Mouse (Mus musculus): Measurements from ENCODE around the gene Triobp. TPM values are rescaled to one million over a fixed set of nuclear protein-coding genes. Genes with fewer than 3 reads are reported as not detected.
A peak's percentile ranks its signal among the peaks of the same experiment; 100 is the strongest.

The Triobp gene
- polyA plus RNA-seq, 1 experiment from 2014 or later = 21.0 TPM

DNA sequence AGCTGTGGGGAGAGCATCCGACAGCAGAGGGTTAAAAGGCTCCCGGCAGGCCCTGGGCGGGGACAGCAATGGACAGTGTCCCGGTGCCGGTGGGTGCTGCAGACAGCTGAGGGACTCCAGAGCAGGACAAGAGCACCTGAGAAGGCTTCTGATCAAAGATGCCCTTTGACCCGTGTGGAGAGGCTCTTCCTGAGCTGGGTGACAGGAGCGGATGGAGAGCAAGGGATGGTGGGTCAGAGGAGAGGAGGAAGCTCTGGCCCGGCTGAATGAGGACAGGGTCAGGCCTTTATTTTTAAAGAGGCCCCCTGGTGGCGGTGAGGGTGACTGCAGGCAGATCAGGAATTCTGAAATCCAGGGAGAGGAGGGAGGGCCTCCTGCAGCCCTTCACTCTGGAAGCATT is 4.9 kb upstream of the Triobp start:
- peak overlapping the region; percentile 47 for H3K4me2 ChIP-seq
- peak overlapping the region; percentile 24; the same call in 1 of the 2 replicates for H3K4me3 ChIP-seq
- H3K27ac ChIP-seq = 0 out of 2 replicates have a peak overlapping the region, but pooled peaks have one; percentile 28
- H3K9ac ChIP-seq = no peak overlapping the region
- H3K36me3 ChIP-seq = peaks cover 45% of the 10 kb centered on the region
- H3K27me3 ChIP-seq (replicated peaks) = peaks cover 23% of the 10 kb centered on the region
- 23% methylated on average over 9 of the region's 9 CpGs for WGBS (ENCODE audit: insufficient replicate concordance)
- peaks cover 26% of the 10 kb centered on the region for H3K4me1 ChIP-seq
- H3K9me3 ChIP-seq (replicated peaks) = no peaks in the 10 kb centered on the region
- ATAC-seq = peak; percentile 66

DNA sequence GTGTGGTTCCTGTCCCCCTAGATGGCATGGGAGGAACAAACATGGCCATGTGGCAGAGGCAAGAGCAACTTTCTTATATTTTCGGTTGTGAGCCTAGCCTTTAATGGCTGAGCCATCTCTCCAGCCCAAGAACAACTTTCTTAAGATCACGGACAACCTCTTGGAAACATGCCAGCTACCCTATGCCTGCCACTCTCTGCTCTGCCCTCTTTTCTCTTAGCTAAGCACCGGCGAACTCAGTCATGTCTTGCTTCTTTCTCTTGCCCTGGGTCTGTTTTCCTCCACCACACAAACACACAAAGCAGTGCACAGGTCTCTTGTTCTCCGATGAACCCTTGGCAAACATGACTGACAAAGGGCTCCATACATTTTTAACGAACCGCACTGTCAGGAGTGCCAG is 1.3 kb upstream of the Triobp start:
- no peak for ATAC-seq
- Histone ChIP-seq H3K4me1 (peaks cover 31% of the 10 kb centered on the region), H3K27ac (no peak overlapping the region), H3K9ac (no peak overlapping the region), H3K27me3 (replicated peaks) (peaks cover 43% of the 10 kb centered on the region), H3K36me3 (peaks cover 9% of the 10 kb centered on the region), H3K4me2 (no peak overlapping the region), H3K9me3 (replicated peaks) (no peaks in the 10 kb centered on the region), H3K4me3 (no peak overlapping the region)
- WGBS (ENCODE audit: insufficient replicate concordance) = 70% methylated on average over 7 of the region's 7 CpGs

DNA sequence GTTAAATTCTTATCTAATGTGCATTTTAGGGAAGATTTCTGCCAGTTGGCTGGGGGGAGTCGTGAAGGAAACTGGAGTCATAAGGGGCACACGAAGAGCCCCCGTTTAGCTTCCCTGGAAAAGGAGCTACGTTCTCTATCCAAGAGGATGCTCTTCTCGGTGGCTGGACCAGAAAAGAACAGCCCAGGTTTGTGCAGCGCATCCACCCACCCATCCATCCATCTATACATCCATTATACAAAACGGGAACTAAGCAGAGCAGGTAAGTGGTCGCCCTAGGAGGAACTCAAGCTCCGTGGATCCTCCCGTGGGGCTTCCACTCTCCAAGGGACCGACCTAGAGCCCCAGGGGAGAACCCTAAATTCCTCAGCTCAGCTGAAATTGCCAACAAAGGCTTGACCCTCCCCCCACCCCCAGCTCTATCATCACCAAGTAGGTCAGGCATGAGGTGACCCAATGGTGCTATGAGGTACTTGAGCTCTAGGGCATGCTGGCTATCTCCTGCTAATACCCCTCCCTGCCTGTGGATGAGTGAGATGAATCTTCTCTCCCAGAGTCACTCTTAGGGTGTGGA is 715 bp downstream of the Triobp start:
- Histone ChIP-seq H3K9ac (peak overlapping the region; percentile 23; the same call in 1 of the 2 replicates), H3K4me2 (peak overlapping the region; percentile 62), H3K36me3 (no peaks in the 10 kb centered on the region), H3K4me1 (peaks cover 16% of the 10 kb centered on the region), H3K9me3 (replicated peaks) (no peaks in the 10 kb centered on the region), H3K27ac (no peak overlapping the region), H3K4me3 (peak overlapping the region; percentile 39), H3K27me3 (replicated peaks) (peaks cover 48% of the 10 kb centered on the region)
- ATAC-seq = no peak
- WGBS (ENCODE audit: insufficient replicate concordance) = 12% methylated on average over 11 of the region's 11 CpGs

DNA sequence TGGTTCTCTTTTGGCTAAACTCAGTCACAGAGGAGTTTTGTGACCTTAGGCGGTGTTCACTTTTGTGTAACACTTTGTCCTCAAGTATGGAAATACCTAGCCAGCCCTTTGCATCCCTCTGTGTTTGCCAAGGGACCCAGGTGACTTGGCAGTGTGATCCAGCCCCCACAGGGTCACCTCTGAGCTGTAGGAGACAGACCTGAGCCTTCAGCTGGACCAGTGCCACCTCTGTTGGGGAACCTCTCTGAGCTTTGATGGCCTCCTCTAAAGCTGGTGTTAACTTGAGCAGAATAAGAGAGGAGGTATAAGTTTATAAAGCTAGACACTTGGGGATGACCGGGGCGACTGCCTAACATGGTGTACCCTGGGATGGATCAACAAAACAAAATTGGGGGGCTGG is 1.4 kb downstream of the Triobp start:
- H3K9me3 ChIP-seq (replicated peaks) = no peaks in the 10 kb centered on the region
- ATAC-seq = no peak
- peaks cover 16% of the 10 kb centered on the region for H3K4me1 ChIP-seq
- no peaks in the 10 kb centered on the region for H3K36me3 ChIP-seq
- no peak overlapping the region for H3K4me2 ChIP-seq
- WGBS (ENCODE audit: insufficient replicate concordance) = 81% methylated on average over 3 of the region's 3 CpGs
- no peak overlapping the region for H3K27ac ChIP-seq
- H3K9ac ChIP-seq = no peak overlapping the region
- H3K4me3 ChIP-seq = no peak overlapping the region
- H3K27me3 ChIP-seq (replicated peaks) = peaks cover 48% of the 10 kb centered on the region

DNA sequence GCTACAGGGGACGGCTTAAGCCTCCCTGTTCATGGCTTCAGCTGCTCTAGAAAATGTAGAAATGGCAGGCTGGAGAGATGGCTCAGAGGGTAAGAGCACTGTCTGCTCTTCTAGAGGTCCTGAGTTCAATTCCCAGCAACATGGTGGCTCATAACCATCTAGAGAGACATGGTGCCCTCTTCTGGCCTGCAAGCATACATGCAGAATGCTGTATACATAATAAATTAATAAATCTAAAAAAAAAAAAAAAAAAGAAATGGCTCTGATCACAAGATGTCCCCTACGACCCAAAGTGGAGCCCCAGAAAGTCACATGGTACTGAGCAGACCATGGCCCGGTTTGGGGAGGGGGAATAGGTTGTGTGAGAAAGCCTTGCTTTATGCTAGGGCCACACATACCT is 8.1 kb downstream of the Triobp start:
- no peaks in the 10 kb centered on the region for H3K9me3 ChIP-seq (replicated peaks)
- WGBS (ENCODE audit: insufficient replicate concordance) = 55% methylated on average over 3 of the region's 3 CpGs
- no peaks in the 10 kb centered on the region for H3K36me3 ChIP-seq
- ATAC-seq = no peak
- H3K4me3 ChIP-seq = no peak overlapping the region
- H3K4me2 ChIP-seq = no peak overlapping the region
- H3K9ac ChIP-seq = no peak overlapping the region
- H3K27ac ChIP-seq = no peak overlapping the region
- peaks cover 12% of the 10 kb centered on the region for H3K27me3 ChIP-seq (replicated peaks)
- no peaks in the 10 kb centered on the region for H3K4me1 ChIP-seq

DNA sequence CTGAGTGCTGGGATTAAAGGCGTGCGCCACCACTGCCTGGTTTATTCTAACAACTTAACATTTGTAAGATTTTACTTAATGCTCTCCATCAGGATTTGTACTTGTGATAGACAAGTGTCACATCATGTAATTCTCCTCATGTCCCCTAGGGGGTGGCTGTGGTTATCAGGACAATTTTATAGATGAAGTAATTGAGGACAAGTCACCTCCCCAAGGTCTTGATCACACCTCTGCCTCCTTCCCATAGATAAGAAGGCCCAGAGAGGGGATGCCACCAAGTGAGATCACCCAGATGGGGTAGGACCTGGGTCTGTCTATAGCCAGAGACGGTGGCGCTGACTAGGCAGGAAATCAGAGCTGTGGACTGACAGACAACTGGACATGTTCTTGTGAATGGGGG is 8.8 kb downstream of the Triobp start:
- ATAC-seq = no peak
- Histone ChIP-seq H3K27me3 (replicated peaks) (peaks cover 12% of the 10 kb centered on the region), H3K36me3 (no peaks in the 10 kb centered on the region), H3K4me1 (no peaks in the 10 kb centered on the region), H3K27ac (no peak overlapping the region), H3K4me3 (no peak overlapping the region), H3K9ac (no peak overlapping the region), H3K9me3 (replicated peaks) (no peaks in the 10 kb centered on the region), H3K4me2 (no peak overlapping the region)
- WGBS (ENCODE audit: insufficient replicate concordance) = 45% methylated on average over 4 of the region's 4 CpGs

DNA sequence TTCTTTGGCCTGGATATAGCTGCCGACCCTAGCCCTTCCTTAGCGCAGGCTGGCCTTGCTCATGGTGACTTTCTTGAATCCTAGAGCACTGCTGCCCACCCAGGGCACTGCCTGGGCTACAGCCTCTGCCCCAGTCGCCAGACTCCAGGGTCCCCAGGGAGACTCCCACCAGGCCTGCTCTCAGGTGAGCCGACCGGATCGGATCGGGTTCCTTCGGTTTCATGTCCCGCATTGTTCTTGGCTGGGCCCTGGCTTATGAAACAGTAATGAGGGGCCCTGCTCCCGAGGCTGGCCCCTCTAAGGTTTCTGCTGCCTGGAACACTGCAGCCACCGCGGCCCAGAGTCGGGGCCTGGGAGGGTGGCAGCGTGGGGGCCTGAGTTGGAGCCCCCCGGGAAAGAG is 9.5 kb downstream of the Triobp start:
- Histone ChIP-seq H3K27me3 (replicated peaks) (peaks cover 12% of the 10 kb centered on the region), H3K36me3 (no peaks in the 10 kb centered on the region), H3K9me3 (replicated peaks) (no peaks in the 10 kb centered on the region), H3K9ac (no peak overlapping the region), H3K27ac (no peak overlapping the region), H3K4me3 (no peak overlapping the region), H3K4me2 (no peak overlapping the region), H3K4me1 (no peaks in the 10 kb centered on the region)
- 47% methylated on average over 15 of the region's 15 CpGs for WGBS (ENCODE audit: insufficient replicate concordance)
- no peak for ATAC-seq

DNA sequence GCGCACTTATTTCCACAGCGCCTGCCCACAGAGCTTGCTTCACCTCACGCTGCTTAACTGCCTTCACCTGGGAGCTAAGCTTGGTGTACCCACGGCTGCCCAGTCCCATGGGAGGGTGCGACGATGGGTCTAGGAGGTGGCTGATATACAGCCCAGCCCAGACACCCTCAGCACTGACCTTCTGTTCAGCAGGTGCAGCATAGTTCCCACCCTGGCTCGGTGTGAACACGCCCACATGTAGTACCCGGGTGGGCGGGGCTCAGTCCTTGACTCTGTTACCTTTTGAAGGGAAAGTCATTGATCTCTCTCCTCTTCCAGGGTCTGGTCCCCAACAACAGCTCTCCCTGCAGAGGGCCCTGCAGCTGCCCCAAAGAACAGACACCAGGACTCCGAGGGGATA is 12.0 kb downstream of the Triobp start:
- no peaks in the 10 kb centered on the region for H3K9me3 ChIP-seq (replicated peaks)
- WGBS (ENCODE audit: insufficient replicate concordance) = 72% methylated on average over 11 of the region's 11 CpGs
- no peaks in the 10 kb centered on the region for H3K4me1 ChIP-seq
- H3K4me2 ChIP-seq = no peak overlapping the region
- H3K27ac ChIP-seq = no peak overlapping the region
- no peaks in the 10 kb centered on the region for H3K36me3 ChIP-seq
- peaks cover 7% of the 10 kb centered on the region for H3K27me3 ChIP-seq (replicated peaks)
- no peak overlapping the region for H3K4me3 ChIP-seq
- no peak for ATAC-seq
- H3K9ac ChIP-seq = no peak overlapping the region

DNA sequence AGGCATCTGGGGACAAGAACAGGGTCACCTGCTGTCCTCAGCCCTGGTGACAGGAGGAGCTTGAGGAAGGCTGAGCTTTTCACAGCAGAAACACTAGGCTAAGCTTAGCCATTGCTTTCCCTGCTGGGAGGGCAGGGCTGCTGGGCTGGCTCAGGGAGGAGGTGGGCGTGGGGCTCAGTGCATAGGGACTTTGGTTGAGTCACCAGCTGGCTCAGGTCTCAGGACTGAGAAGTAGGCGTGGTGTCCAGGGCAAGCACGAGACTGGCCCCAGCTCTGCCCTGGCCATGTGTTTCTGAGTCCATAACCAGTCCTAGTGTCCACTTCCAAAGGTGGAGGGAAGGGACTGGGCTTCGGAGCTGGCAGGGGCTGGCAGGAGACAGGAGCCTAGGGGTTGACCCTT is 12.6 kb downstream of the Triobp start:
- Histone ChIP-seq H3K9me3 (replicated peaks) (no peaks in the 10 kb centered on the region), H3K9ac (no peak overlapping the region), H3K4me1 (no peaks in the 10 kb centered on the region), H3K4me2 (no peak overlapping the region), H3K27ac (no peak overlapping the region), H3K36me3 (no peaks in the 10 kb centered on the region), H3K4me3 (no peak overlapping the region), H3K27me3 (replicated peaks) (peaks cover 9% of the 10 kb centered on the region)
- ATAC-seq = no peak
- 52% methylated on average over 4 of the region's 4 CpGs for WGBS (ENCODE audit: insufficient replicate concordance)

DNA sequence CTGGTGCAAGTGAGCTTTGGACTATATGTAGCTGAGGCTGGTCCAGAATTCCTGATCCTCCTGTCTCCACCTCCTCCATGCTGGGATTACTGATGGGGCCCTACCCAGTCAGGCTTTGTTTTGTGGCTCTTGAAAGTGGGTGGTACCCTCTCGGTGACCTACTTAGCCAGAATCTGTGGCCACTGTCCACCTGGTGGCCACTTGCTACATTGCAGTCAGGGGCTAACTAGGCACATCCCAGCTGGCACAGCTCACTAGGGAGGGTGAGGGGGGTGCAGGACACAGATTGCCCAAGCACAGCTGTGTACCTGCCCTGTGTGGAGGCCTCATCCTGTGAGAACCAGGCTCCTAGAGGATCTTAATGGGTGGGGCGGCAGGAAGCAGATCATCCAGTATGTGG is 15.4 kb downstream of the Triobp start:
- Histone ChIP-seq H3K27me3 (replicated peaks) (peaks cover 34% of the 10 kb centered on the region), H3K4me3 (no peak overlapping the region), H3K4me2 (no peak overlapping the region), H3K27ac (no peak overlapping the region), H3K4me1 (no peaks in the 10 kb centered on the region), H3K9ac (no peak overlapping the region), H3K36me3 (no peaks in the 10 kb centered on the region), H3K9me3 (replicated peaks) (no peaks in the 10 kb centered on the region)
- 34% methylated on average over 2 of the region's 2 CpGs for WGBS (ENCODE audit: insufficient replicate concordance)
- peak; percentile 14; the same call in 1 of the 2 replicates for ATAC-seq

DNA sequence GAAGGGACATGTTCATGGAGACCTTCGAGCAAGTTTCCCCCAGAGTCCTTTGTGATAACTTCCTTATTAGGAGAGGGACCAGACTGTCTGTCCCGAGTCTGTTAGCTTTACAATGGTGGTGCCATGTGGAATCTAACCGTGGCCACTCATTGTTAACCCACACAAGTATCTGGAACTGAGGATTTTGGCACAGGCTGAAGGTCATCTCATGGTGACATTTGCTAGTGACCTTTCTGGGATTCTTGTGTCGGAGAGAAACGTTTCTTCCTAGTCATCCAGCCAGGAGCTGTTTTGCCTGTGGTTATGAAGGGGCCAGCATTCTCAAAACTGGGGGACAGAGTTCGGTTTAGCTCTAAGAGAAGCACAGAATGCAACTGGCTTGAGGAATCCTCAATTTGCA is 24.1 kb downstream of the Triobp start:
- no peak overlapping the region for H3K27ac ChIP-seq
- no peaks in the 10 kb centered on the region for H3K36me3 ChIP-seq
- H3K4me1 ChIP-seq = no peaks in the 10 kb centered on the region
- peaks cover 60% of the 10 kb centered on the region for H3K27me3 ChIP-seq (replicated peaks)
- H3K4me3 ChIP-seq = no peak overlapping the region
- no peak overlapping the region for H3K9ac ChIP-seq
- ATAC-seq = no peak
- no peak overlapping the region for H3K4me2 ChIP-seq
- WGBS (ENCODE audit: insufficient replicate concordance) = 52% methylated on average over 6 of the region's 6 CpGs
- no peaks in the 10 kb centered on the region for H3K9me3 ChIP-seq (replicated peaks)

DNA sequence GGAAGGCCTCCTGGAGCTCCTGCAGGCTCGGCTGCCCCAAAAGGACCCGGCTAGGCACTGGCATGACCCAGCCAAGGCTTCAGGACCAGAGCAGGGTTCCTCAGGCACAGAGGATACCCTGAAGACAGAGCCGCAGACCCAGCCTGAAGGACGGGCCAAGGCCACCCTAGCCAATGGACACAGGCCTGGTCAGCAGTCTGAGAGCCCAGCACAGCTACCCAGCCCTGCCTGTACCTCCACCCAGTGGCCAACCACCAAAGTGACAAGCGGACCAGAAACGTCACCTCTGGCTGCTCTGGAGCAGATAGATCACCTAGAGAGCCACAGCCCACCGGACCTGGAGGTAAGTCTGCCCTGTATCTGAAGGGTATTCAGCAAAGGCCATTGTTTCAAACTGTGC is 26.4 kb downstream of the Triobp start:
- no peak overlapping the region for H3K27ac ChIP-seq
- H3K36me3 ChIP-seq = no peaks in the 10 kb centered on the region
- no peak overlapping the region for H3K4me2 ChIP-seq
- ATAC-seq = no peak
- peaks cover 9% of the 10 kb centered on the region for H3K4me1 ChIP-seq
- peaks cover 41% of the 10 kb centered on the region for H3K27me3 ChIP-seq (replicated peaks)
- WGBS (ENCODE audit: insufficient replicate concordance) = 57% methylated on average over 7 of the region's 7 CpGs
- H3K9me3 ChIP-seq (replicated peaks) = no peaks in the 10 kb centered on the region
- H3K4me3 ChIP-seq = no peak overlapping the region
- H3K9ac ChIP-seq = no peak overlapping the region

DNA sequence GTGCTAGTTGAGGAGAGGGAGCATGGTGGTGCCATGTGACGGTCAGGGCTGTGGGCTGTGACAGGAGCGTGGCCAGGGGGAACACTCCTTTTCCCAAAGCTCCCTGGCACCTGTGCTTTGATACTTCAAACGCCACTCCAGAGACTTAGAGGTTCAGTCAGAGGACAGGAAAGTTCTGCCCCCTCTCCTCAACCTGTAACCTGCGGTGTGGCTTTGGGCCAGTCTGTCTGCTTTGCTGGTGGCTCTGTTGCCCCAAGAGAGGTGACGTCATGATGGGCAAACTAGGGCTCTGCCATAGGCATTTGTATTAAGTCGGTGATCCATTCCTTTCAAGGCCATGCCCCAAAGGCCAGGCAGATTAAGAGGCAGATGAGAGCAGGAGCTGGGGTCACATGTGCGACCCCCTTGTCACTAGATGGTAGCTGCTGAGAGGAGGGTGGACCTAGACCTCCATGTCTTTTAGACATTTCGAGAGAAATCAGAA is 30.2 kb downstream of the Triobp start:
- ATAC-seq = no peak
- H3K27ac ChIP-seq = no peak overlapping the region
- 73% methylated on average over 8 of the region's 8 CpGs for WGBS (ENCODE audit: insufficient replicate concordance)

More for the DNA sequence above, 30.2 kb downstream of the Triobp start:
- Histone ChIP-seq H3K4me3 (no peak overlapping the region), H3K9me3 (replicated peaks) (no peaks in the 10 kb centered on the region), H3K4me1 (peaks cover 31% of the 10 kb centered on the region), H3K36me3 (no peaks in the 10 kb centered on the region), H3K9ac (no peak overlapping the region), H3K27me3 (replicated peaks) (peaks cover 20% of the 10 kb centered on the region), H3K4me2 (no peak overlapping the region)

Measured in liver, embryonic 12.5 days (tissue).